Mouse (Mus musculus): ENCODE data around the gene Gm9112.
"Not testable (repeated sequence)": the region's sequence is repeated elsewhere in the genome, so short reads cannot be mapped to it uniquely, and the experiment has no call there.

The Gm9112 gene

DNA sequence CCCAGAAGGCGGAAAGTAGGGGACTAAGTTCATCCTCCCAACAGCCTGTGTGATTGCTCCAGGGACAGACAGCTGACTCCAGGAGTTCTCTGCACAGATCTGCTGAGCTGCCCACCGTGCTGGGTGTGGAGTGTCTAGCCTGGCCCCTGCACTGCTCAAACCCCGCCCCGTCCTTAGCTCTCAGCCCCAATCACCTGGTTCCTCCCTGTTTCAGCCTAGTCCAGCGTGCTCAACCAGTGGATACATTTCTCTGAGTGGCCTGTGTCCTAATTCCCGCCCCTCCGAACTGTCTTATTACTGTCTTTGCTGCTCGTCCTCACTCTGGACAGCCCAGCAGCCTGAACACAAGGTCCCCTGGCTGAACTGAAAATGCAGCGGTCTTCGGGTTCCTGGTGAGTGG lies at the start of gene Gm9112, which contains the start of gene Dmrtc1b:
Gm9112 (minus strand) TSS at position 101 of the 400 bp plus-strand sequence.
Dmrtc1b (plus strand) TSS at position 331 of the 400 bp plus-strand sequence.
- not testable (repeated sequence) for DNase-seq

DNA sequence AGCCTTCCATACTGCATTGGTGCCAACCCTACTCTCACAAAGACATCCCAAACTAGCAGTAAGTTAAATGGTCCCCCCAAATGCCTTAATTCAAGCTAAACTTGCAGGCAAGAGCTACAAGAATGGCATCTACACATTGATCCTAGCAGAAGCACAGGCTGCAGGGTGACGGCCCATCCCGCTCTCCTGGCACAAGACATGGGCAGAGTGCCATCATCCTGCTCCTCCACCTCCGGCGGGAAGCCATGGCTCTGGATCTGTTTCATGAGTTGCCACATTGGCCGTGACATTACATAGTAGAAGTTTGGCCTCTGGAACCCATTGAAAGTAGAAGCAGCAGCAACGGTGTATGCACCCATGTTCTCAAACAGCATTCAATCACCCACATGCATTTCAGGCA lies 16.8 kb upstream of the Gm9112 start:
- not testable (repeated sequence) for DNase-seq

DNA sequence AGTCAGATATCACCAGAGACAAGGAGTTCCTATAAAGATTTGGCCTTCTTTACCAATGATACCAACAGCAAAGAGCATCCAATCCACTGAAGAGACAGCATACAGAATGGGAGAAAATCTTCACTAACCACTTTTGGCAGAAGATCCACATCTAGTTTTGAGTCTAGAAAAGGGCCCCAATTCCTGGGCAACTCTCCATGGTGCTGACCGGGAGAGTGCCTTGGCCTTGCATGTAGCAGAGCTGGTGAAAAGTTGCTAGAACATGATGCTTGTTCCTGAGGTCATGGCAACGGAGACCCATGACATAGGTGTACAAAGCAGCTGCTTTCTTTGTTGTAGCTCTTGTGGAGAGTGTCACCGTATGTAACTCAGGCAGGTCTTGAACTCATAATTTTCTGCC lies 6.8 kb downstream of the Gm9112 start:
- DNase-seq: not testable (repeated sequence)

DNA sequence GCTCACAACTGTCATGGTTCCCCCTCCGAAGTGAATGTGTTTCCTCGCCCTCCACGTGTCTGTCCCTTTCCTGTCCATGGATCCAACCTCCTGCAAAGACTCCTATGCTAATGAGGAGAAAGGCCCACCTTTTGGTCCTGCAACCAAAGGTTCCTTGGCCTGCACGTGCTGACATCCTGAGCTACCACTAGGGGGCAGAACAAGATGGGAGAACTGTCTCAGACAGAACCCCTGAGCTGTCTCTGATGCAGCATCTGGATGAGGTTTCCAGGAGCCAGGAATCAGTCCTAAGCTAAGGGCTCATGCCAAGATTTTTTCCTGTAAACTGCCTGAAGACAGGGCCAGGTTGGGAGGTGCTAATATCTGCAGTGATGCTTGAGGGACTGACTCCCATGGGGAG lies 18.2 kb downstream of the Gm9112 start:
- DNase-seq: peak; percentile 1

DNA sequence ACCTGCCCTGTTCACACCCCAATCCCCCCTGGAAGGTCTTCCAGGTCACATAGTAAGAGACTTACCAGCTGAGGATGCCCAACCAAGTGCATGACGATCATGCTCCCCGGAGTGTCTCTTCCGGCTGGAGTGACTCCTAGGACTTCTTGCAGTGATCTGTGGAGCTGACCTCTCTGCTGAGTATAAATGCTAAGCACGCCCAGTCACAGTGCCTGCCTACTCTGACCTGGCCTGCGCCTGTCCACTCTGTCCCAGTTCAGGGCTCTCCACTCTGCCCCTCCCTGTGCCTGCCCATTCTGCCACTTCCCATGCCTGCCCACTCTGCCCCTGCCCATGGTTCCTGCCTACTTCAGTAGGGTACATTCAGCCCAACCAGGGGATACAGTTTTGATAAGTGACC lies 20.6 kb downstream of the Gm9112 start, which contains the start of gene Gm3880:
Gm3880 (minus strand) TSS at position 101 of the 400 bp plus-strand sequence.
- DNase-seq: not testable (repeated sequence)

DNA sequence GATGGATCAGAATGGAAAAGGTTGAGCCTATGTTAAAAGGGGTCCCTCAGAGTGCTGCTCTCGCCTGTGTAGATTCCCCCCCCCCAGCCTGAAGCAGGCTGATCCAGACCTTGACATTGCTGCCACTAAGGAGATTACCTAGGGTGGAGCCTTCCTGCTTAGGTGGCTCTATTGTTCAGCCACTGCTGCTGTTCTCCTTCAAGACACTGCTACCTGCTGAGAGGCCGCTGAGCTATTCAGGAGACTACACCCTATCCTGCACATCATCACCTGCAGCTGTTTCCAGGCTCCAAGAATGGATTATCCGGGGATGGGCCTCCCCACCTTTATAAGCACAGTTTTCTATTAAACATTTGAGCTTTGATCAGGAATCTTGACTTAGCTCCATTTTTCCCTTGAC lies 22.7 kb downstream of the Gm9112 start:
- not testable (repeated sequence) for DNase-seq

DNA sequence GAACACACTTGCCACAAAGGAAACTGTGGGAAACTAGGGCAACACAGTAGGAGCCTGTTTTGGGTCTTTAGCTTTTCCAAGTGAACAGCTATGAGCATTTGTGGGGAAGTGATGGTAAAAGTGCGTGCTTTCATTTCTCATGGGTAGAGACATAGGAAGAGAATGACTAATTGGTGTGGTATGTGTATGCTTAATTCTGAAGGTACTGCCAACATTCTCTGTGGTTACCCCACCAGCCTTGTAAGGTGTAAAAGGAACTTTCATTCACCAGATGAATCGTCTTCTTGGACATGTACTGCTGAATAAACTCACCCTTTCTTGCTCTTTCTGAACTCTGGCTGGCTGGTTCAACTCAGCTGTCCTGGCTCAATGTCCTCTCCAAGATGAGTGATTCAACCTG lies 40.8 kb downstream of the Gm9112 start:
- no peak for DNase-seq

DNA sequence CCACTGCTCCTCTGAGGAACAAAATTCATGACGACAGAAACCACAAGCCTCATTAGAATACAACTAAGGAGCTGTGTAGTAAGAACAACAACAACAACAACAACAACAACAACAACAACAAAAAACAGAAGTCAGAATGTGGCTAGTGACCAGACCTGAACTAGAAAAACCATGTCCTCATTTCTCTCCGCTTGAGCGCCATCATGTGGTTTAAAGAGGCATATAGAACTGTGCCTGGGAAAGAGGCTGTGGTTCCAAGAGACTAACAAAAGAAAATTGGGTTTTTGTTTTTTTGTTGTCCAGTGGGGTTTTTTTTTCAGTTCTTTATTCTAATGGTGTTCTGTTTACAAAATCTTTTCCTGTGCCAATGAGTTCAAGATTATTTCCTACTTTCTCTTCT lies 46.7 kb downstream of the Gm9112 start:
- no peak for DNase-seq
